Mouse (Mus musculus) spleen, postnatal 14 days (tissue): Measurements from ENCODE around the gene Uhrf1bp1.

Source experiments
- DNase-seq, 2 experiments: peaks; one replicate each; pipeline ENCODE4 v3.0.0; 2021 to 2022; ENCODE audit warnings: low spot score in 2 of 2

The Uhrf1bp1 gene

DNA sequence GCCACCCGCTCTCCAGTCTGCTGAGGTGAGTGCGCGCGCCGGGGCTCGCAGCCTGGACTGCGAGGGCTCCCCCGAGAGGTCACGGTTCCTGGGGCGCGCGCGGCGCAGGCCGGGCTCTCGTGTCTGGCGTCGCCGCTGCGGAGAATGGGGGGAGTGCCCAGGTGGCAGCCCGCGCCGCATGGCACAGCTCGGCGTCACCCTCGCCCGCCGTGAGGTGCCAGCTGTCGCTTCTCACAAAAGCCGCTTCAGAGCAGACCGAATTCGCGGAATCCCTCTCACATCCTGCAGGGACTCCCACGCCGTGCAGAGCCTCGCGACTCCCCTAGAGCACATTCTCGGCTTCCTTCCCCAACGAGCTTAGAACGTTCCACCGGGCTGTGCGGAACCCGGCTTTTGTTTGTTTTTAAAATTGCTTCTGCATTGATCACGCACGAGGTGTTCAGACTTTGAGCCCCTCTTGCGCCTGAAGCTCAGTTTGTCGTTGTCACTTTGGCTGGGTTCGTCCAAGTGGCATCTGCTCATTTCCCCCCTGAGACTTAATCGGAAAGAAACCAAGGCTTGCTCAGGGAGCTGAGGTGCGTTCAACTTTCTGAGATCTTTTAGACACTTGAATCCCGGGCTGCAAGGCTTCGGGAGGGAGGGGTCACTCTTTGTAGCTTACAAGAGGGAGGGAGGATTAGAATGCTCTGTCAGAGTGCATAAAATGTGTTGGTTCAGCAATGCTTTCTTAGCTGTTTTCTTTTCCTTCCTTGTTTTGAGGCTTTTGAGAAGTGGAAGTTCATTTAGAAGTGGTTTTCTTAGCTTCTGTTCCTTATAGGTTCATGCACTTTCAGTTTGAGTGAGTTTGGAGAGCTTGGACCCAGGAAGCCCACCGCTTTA, 53.6 kb downstream of the Uhrf1bp1 start, which contains the start of gene Taf11:
Gene Taf11 (minus strand): TSS at position 223 of the 879 bp plus-strand sequence.
- peak; percentile 29 to 47 for DNase-seq

DNA sequence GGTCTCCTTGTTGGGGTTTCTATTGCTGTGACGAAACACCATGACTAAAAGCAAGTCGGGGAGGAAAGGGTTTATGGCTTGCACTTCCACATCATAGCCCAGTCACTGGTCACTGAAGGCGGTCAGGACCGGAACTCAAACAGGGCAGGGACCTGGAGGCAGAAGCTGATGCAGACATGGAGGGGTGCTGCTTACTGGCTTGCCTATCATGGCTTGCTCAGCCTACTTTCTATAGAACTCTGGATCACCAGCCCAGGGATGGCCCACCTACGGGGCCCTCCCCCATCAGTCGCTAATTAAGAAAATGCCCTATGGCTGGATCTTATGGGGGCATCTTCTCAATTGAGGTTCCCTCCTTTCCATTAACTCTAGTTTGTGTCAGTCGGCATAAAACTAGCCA, 55.1 kb downstream of the Uhrf1bp1 start:
- no peak for DNase-seq

DNA sequence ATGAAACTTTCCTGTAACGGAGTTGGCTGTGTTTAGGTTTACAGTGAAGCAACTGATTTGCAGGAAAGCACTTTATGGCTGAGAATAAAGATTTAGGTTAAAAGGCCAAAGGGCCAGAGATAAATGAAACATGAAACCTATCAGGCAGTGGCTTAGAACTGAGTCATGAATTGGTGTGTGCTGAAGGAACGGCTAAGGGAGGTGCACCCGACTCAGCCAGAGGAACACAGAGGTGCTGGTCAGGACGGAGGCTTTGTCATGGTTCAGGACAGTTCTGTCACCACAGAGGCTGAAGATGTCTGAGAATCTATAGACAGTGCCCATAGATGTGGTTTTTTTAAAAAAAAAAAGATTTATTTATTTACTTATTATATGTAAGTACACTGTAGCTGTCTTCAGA, 58.5 kb downstream of the Uhrf1bp1 start:
- no peak for DNase-seq

DNA sequence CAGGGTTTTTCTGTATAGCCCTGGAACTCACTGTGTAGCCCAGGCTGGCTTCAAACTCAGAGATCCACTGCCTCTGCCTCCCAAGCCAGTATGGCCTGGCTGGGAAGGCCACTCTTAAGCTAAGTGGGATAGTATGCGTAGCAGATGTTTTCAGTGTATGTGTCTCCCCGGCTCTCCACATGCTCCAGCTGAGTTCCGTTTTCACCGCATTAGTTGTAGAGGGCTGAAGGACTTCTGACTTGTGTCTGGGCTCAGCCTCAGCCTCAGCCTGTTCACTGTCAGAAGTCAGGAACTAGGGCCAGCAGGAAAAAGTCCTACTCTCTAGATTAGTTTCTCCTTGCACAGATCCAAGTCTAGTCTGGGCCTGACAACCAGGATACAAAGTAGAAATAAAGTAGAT, 60.1 kb downstream of the Uhrf1bp1 start:
- no peak for DNase-seq

DNA sequence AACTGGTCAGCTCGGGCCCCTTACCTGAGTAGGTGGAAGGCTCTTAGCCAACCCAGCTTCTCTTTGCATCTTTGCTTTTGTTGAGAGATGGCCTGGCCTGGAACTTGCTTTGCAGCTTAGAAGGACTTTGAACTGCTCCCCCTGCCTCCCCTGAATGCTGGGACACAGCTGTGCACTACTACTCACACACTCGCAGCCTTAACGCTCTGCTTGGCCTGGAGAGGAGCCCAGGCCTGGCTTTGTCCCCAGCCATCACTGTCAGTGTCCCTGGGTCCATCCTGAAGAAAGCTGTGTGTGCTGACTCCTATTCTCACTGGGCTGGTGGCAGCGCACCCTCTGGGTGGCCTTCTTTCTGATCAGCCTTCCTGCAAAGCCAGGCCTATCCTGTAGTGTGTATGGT, 64.4 kb downstream of the Uhrf1bp1 start:
- DNase-seq: no peak

DNA sequence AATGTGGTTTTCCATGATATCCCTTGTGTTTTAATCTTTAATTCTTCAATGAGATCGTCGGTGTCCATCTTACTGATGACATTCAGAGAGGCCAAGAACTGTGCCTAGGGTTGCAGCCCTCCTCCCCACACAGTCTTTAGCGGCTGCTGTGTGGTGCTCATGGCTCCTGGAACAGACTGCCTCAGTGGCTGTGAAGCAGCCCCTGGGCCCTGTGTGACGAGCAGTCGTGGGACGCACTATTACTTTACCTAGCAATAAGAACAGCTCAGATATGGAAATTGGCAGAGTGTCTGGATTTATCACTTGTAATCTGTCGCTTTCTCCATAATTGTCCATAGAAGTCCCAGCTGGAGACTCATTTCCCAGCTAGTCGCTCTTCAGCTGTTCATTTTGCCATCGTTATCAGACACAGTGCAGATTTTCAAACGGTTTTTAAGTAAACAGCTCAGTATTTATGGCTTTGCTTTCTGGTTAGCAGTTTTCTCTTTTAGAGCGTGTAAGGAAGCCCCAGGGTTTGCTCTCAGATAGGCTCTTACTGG, 66.0 kb downstream of the Uhrf1bp1 start:
- DNase-seq: no peak

DNA sequence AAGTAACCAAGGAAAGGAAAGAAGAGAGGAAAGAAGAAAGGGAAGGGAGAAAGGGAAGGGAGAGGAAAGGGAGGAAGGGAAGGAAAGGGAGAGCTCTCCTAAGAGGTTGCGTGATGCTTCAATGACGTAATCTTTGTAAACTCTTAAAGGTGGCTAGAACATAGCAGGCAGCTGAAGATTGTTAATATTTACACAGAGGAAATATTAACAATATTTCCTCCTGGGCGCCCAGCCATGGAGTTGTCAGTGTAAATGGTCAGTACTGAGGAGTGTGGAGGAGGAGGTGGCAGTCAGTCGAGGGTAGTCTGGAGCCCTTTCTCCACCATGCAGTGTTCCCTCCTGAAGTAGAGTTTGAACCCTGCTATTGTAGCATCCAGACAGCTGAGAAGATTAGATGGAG, 68.8 kb downstream of the Uhrf1bp1 start:
- DNase-seq: no peak

DNA sequence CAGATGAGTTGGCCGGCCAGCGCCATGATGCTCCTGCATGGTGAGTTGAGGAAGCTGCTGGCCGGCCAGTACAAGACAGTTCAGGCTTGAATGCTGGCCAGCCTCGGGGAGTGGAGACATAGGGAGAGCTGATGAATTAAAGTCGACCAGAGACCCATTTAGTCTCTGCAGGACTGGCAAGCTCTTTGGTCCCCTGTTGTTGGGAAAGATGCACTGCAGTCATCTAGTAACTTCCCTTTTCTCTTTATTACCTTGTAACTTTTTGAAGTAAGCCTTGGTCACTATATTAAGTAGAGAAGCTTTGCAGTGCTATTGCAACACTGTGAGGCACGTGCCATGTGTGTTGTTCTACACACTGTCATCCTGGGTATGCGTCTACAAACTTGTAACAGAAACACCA, 69.3 kb downstream of the Uhrf1bp1 start:
- DNase-seq: no peak

DNA sequence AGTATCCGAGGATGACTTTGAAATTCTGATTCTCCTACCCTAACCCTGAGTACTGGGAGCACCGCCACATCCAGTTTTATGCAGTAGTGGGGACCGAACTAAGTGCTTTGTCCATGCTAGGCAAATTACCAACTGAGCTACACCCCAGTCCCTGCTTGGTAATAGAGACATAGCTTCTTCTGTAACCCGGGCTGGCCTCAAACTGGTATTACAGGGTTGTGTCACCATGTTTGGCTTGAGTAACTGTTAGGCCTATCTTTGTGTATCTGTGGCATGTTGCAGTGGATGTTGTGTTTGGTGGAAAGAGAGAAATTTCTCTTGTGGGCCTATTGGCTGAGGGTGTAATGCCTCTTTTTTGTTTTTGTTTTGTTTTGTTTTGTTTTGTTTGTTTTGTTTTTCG, 74.0 kb downstream of the Uhrf1bp1 start:
- DNase-seq: no peak

DNA sequence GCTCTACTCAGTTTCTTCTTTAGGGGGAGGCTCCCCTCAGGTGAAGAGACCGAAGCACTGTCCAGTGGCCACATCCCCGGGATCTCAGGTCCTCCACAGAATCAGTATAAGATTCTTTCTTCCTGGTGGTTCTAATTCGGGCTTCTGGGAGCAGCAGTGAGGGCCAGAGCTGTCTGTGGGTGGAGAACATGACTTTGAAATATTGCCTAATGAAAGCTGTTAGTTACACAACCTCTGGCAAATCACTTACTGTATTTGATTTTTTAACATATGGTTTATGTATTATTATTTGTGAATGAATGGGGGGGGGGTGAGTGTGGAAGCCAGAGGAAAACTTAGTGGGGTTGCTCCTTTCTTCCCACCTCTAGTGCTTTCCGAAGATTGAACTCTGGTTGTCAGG, 75.6 kb downstream of the Uhrf1bp1 start:
- no peak for DNase-seq

DNA sequence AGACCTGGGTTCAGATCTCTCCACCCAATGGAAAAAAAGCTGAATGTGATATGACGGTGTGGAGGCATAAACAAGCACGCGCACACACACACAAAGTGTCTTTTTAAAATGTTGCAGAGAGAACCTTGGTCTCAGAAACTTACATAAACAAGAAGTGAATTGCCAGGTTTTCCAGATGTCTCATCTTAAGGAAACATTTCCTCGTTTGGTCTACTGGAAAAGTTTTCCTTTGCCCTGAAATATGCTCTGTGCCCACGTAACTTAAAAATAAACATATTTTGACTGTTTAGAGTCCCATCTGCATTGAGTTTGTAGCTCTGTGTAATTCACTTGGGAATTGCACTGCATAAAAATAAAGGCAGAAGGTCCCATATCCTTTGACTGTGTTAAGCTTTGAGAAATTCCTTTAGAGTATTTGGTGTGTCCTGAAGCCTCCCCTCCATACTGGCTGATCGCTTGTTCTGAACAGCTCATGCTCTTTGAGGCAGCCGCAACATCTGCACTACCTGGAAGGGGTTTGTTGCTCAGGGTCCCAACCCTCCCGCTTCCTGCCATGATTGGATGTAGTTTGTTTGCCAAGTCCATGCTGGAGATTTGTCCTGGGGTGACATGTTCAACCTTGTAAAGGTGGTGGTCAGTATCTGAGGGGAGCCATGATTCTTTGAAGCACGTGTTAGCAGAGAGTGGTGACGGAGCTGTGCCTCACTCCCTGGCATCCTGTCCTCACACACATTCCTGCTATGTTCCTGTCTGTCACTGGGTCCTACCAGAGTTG, 78.1 kb downstream of the Uhrf1bp1 start:
- DNase-seq: no peak

DNA sequence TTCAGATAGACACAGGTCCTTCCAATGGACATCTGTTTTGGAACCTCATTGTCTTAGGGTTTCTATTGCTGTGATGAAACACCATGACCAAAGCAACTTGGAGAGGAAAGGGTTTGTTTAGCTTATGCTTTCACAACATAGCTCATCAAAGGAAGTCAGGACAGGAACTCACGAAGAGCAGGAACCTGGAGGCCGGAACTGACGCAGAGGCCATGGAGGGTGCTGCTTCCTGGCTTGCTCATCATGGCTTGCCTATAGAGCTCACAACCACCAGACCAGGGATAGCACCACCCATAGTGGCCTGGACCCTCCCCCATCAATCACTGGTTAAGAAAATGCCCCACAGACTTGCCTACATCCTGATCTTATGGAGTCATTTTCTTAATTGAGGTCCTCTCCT, 78.8 kb downstream of the Uhrf1bp1 start:
- no peak for DNase-seq

DNA sequence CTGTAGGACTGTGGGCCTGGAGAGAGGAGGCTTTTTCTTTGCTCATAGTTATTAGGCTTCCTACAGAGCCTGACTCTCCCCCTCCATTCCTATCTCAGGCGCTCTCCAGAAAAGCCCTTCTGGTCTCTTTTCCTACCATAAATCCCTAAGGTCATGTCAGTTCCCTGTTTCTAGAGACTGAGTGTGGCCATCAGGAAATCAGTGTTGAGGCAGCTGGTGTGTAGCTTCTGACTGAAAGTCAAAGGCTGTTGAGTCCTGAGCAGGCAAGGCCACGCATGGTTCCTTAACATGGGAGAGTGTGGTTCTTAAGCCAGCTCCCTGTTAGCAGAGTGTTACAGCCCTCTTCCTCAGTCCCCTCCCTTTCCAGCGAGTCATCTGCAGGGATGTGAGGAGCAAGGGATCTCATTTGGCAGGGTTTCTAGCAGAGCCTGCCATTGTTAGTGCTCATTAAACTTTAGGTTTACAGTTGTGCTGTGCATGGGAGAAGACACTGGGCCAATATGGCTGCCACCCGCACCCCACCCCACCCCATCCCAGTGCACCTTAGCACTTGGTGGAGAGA, 80.9 kb downstream of the Uhrf1bp1 start:
- no peak for DNase-seq

DNA sequence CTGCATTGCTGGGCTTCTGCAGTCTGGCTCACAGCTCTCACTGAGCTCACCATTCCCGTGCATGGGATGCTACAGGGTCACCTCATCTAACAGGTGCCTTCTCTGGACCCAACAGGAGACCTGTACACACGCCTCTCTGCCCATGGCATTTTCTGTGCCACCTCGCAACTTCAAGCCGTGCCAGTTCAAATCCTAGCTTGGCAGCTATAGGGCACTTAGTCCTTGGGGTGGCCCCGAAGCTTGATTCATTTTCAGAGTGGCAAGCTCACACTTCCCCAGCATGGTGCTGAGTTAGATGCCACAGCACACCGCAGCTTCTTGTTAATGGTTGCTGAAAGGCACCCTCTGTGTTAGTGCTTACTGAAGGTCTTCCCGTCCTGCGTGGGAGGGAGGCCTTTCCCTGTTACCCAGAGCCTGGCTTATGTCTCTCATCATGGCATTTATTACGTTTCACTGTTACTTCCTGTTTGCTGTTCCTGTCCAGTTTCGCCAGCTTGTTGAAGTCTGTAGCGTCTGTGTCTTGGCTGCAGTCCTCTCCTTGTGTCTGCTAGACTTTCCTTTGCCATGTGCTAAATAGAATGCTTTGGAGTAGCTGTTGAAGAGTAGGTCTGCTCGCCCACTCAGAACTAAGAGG, 82.0 kb downstream of the Uhrf1bp1 start:
- DNase-seq: no peak

DNA sequence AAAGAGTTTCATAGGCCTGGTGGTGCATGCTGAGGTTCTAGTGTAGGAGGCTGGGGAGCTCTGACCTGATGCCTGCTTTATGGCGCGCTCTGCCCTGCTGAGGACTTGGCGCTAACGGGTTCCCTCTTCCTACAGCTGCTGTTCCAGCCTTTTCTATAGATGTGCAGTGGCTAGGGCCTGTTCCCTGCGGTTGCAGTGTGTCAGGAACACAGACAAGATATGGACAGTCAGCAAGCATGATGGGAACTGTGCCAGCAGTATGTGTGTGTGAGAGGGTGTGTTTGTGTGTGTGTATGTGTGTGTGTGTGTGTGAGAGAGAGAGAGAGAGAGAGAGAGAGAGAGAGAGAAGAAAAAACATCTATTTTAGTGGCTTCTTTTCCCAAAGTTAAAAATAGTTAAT, 82.8 kb downstream of the Uhrf1bp1 start:
- DNase-seq: no peak

DNA sequence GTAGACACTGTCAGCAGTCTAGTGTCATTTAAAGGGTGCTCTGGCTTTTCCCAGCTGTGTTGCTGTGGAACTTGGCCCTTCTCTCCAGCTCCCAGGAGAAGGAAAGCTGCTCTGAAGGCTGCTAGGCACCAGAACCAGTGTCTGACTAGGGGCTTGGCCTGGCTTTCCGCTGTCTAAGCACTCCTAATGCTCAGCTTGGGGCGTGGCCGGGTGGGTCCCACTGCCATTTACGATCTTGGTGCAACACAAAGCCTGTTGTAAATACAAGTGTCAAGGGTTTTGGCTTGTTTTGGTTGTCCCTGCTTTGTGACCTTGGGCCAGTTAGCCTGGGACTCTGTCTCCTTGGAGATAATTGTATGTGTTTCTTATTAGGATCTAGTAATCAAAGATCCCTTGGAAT, 84.1 kb downstream of the Uhrf1bp1 start:
- no peak for DNase-seq

DNA sequence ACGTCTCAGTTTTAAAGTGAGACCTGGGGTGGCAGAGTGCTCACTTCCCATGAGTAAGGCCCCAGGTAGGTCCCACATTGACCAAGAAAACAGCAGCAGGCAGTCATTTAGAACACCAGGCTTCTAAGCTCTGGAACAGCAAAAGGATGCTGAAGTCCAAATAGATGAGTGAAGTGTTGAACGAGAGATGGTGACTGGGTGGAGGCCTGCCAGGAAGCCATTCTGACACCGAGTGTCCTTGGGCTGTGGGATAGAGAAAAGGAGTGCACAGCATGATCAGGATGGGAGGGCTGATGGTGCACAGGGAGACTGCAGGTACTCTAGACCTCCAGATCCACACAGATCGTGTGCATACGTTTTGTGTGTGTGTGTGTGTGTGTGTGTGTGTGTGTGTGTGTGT, 84.9 kb downstream of the Uhrf1bp1 start:
- DNase-seq: no peak

DNA sequence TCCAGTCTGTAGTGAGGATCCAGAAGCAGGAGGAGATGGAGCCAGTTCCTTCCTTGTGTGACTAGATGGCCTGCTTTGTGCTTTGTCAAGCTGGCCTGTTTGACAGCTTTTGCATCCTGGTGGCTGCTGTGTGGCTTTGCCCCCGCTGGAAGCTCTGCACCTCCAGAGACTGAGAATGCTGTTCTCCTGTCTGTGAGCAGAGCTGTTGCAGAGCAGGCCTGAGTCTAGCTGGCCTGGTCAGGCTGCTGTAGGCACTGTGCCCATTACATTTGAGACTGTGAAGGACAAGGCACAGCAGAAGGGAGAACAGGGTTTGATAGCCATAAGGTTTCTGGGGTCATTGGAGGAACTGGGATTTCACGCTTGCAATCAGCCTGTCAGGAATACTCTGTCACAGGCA, 85.5 kb downstream of the Uhrf1bp1 start:
- DNase-seq: no peak

DNA sequence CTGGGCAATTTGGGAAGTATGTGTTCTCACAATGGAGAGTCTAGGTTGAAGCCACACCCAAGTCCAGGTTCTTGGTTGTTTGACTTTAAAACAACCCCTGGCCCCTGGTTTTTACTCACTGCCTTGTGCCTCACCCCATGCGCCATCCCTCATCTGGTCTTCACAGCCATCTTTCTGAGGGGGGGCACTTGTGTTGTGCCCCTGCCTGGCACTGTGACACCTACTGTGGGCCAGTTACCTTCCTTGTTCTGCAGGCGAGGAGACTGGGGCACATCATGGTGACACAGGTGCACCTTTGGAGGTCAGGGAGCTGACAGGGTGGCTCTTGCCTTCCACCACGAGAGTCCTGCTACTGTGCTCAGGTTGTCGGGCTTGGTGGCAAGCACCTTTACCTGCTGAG, 85.9 kb downstream of the Uhrf1bp1 start:
- no peak for DNase-seq

DNA sequence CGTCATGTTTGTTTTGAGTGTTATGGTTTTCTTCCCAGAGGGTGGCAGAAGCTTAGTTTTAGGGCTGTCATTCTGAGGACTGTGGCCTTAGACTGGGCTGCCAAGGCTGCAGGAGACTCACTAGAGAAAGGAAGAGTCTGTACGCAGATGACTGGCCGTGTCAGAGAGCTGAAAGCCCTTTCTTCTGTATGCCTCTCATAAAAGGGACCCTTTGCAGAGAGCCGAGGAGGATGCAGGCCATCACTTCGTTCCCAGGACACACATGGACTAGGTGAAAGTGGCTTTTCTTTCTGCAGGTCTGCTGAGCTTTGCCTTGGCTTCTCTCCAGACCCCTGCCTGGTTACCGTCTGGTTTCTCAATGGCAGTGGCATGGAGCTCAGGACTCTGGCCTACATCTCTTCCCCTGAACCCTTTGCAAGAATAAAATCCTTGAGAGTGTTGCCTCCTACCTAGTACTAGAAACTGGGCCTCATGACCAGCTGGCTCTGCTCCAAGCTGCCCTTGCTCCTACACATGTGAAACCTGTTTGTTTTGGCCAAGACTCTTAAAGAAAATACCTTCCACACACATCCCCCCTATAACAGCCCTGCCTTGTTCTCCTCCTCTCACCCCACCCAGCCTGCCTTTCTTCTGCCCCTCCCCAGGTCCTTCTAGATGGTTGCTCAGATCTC, 89.4 kb downstream of the Uhrf1bp1 start:
- DNase-seq: no peak

DNA sequence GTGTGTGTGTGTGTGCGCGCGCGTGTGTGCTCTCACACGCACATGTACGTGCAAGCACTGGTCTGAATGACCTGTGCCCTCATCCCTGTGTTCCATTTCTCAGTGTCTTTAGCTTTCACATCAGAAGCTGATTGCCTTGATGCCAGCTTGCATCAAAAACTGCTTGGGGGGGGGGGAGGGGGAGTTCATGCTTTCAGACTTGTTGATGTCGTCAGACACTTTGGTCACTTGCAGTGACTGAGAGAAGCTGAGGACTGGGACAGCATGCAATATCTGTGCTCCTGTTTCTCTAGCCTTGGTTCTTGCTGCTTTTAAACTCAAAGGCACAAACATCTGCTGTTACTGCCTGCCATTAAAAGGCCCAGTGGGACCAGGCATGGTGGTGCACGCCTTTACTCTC, 90.1 kb downstream of the Uhrf1bp1 start:
- no peak for DNase-seq
